10 mouse cellular contexts compared by ENCODE assay signal in genomic region chr3:35971149-35971548, GRCm38 (mm10).
"Had no signal": no experiment of that assay in that cellular context is flagged by ENCODE, and none has a peak within 500 bp of the region (broad histone marks: within the 10 kb centered on the region; RNA-seq: fewer than 3 reads in every experiment).

No protein-coding gene starts in this region.

- DNase-seq: gastrocnemius, adult 2 months; gastrocnemius, postnatal 10 days; gastrocnemius, postnatal 25 days; heart, adult 2 months; heart, postnatal 10 days; heart, postnatal 4 days; kidney, postnatal 10 days; kidney, postnatal 4 days; liver; liver, embryonic 13.5 days had no signal
